Mouse (Mus musculus): Measurements from ENCODE around the gene Mctp2.

GRCm38 (mm10) chr7:72210201-72210600 is 96.2 kb downstream of the Mctp2 start:
- TF ChIP-seq CTCF (IDR thresholded peaks at IDR 0.05; ENCODE audit: extremely low read depth, insufficient read depth, low read length) (no peak), POLR2A (IDR thresholded peaks at IDR 0.05; ENCODE audit: extremely low read depth, insufficient read depth, low read length) (no peak)
